Mouse (Mus musculus) stomach, embryonic 14.5 days (tissue): ENCODE data around the gene Mn1. TPM values are rescaled to one million over a fixed set of nuclear protein-coding genes. Genes with fewer than 3 reads are reported as not detected.

Experiments
- ATAC-seq: fragments of 200-750 bp; cut with Nextera tagmentation; 2 replicates; pipeline ENCODE4 v1.8.0; 2017; ENCODE audit warnings: low read depth, moderate TSS enrichment; ENCODE audit not compliant: insufficient number of reproducible peaks, insufficient read depth, low FRiP score
- H3K27ac ChIP-seq: fragments of 300-500 bp; sonication (generic); 2 replicates; pipeline ENCODE4 v1.5.1; 2014; ENCODE audit warnings: mild to moderate bottlenecking, low read length, moderate library complexity, mixed read lengths
- H3K27me3 ChIP-seq: fragments of 300-500 bp; sonication (generic); 2 replicates; pipeline ENCODE4 v1.6.1; 2014; ENCODE audit warnings: low read length, control low read depth, mixed read lengths; ENCODE audit not compliant: control insufficient read depth, insufficient read depth
- H3K36me3 ChIP-seq: fragments of 300-500 bp; sonication (generic); 2 replicates; pipeline ENCODE4 v1.6.1; 2014; ENCODE audit warnings: mild to moderate bottlenecking, control low read depth, low read length, moderate library complexity, mixed read lengths; ENCODE audit not compliant: control insufficient read depth, insufficient read depth
- H3K4me1 ChIP-seq: fragments of 300-500 bp; sonication (generic); 2 replicates; pipeline ENCODE4 v1.6.1; 2014; ENCODE audit warnings: low read length, control low read depth, mixed read lengths; ENCODE audit not compliant: control insufficient read depth, insufficient read depth
- H3K4me2 ChIP-seq: fragments of 300-500 bp; sonication (generic); replicated peaks from 2 replicates; pipeline ENCODE4 v1.6.1; 2014; ENCODE audit warnings: low read depth, low read length, control low read depth
- H3K4me3 ChIP-seq: fragments of 300-500 bp; sonication (generic); 2 replicates; pipeline ENCODE4 v1.5.1; 2014; ENCODE audit warnings: low read depth, low read length, control low read depth
- H3K9ac ChIP-seq: fragments of 300-500 bp; sonication (generic); replicated peaks from 2 replicates; pipeline ENCODE4 v1.6.1; 2014; ENCODE audit warnings: low read depth, mild to moderate bottlenecking, control low read depth, low read length, moderate library complexity, mixed read lengths
- H3K9me3 ChIP-seq: fragments of 300-500 bp; sonication (generic); 2 replicates; pipeline ENCODE4 v1.6.1; 2016; ENCODE audit warnings: low read depth, low read length, control low read depth; ENCODE audit not compliant: control insufficient read depth
- WGBS: fragments of 180-500 bp; shearing (Covaris S2); extraction: QIAGEN DNeasy Blood & Tissue Kit; methylation state at CpG from one replicate; pipeline ENCODE4 v1.1.7; 2014; 5-methylcytosine and 5-hydroxymethylcytosine counted together
- polyA plus RNA-seq: library from polyadenylated mRNA; unstranded; fragments of >200 nt; fragmentation: Nextera tagmentation; extraction: Ambion mirVana; gene quantifications from 2 replicates; pipeline ENCODE4 v1.2.1, GENCODE M21; 2014

Gene Mn1
- polyA plus RNA-seq, 1 experiment from 2014 or later, result 18.1 TPM

- 63% methylated on average over 8 of the region's 8 CpGs for WGBS
- ATAC-seq, result no peak
- Histone ChIP-seq H3K36me3 (peaks cover 22% of the 10 kb centered on the region; the same call in 1 of the 2 replicates), H3K4me1 (peaks cover 60% of the 10 kb centered on the region), H3K9me3 (no peaks in the 10 kb centered on the region), H3K27ac (no peak overlapping the region), H3K9ac (no peak overlapping the region), H3K4me3 (peak overlapping the region; percentile 92), H3K27me3 (no peaks in the 10 kb centered on the region), H3K4me2 (peak overlapping the region; percentile 92)
These were observed 5.1 kb downstream of the Mn1 start for GRCm38 (mm10) chr5:111422058-111422800.

GRCm38 (mm10) chr5:111423011-111423410, 5.8 kb downstream of the Mn1 start:
- 67% methylated on average over 10 of the region's 10 CpGs for WGBS
- no peak overlapping the region; the same call in 1 of the 2 replicates for H3K9ac ChIP-seq

GRCm38 (mm10) chr5:111423616-111424015, 6.5 kb downstream of the Mn1 start:
- peaks cover 63% of the 10 kb centered on the region for H3K4me1 ChIP-seq

More at GRCm38 (mm10) chr5:111423011-111423410, 5.8 kb downstream of the Mn1 start:
- H3K27me3 ChIP-seq, result no peaks in the 10 kb centered on the region
- peak overlapping the region; percentile 92 for H3K4me3 ChIP-seq
- no peak overlapping the region for H3K27ac ChIP-seq
- ATAC-seq, result no peak
- peaks cover 22% of the 10 kb centered on the region; the same call in 1 of the 2 replicates for H3K36me3 ChIP-seq
- no peaks in the 10 kb centered on the region for H3K9me3 ChIP-seq
- H3K4me1 ChIP-seq, result peaks cover 66% of the 10 kb centered on the region
- peak overlapping the region; percentile 92 for H3K4me2 ChIP-seq

GRCm38 (mm10) chr5:111425813-111426212, 8.7 kb downstream of the Mn1 start:
- ATAC-seq, result no peak
- Histone ChIP-seq H3K36me3 (peaks cover 13% of the 10 kb centered on the region; the same call in 1 of the 2 replicates), H3K4me2 (no peak overlapping the region; the same call in 1 of the 2 replicates), H3K9me3 (no peaks in the 10 kb centered on the region), H3K27ac (no peak overlapping the region), H3K4me3 (no peak overlapping the region), H3K4me1 (peaks cover 52% of the 10 kb centered on the region), H3K27me3 (no peaks in the 10 kb centered on the region), H3K9ac (no peak overlapping the region)
- WGBS, result 64% methylated on average over 9 of the region's 9 CpGs

More at GRCm38 (mm10) chr5:111423616-111424015, 6.5 kb downstream of the Mn1 start:
- Histone ChIP-seq H3K9me3 (no peaks in the 10 kb centered on the region), H3K4me3 (peak overlapping the region; percentile 92; the same call in 1 of the 2 replicates), H3K27me3 (no peaks in the 10 kb centered on the region), H3K9ac (no peak overlapping the region), H3K36me3 (peaks cover 22% of the 10 kb centered on the region; the same call in 1 of the 2 replicates), H3K27ac (no peak overlapping the region), H3K4me2 (peak overlapping the region; percentile 92)
- WGBS, result 70% methylated on average over 4 of the region's 4 CpGs
- no peak for ATAC-seq

GRCm38 (mm10) chr5:111426249-111426648, 9.1 kb downstream of the Mn1 start:
- Histone ChIP-seq H3K9ac (no peak overlapping the region), H3K4me1 (peaks cover 52% of the 10 kb centered on the region)

GRCm38 (mm10) chr5:111428882-111429281, 11.7 kb downstream of the Mn1 start:
- no peaks in the 10 kb centered on the region for H3K27me3 ChIP-seq
- WGBS, result 79% methylated on average over 6 of the region's 6 CpGs
- no peak overlapping the region for H3K9ac ChIP-seq
- H3K4me1 ChIP-seq, result peaks cover 55% of the 10 kb centered on the region
- no peaks in the 10 kb centered on the region; the same call in 1 of the 2 replicates for H3K36me3 ChIP-seq
- no peaks in the 10 kb centered on the region for H3K9me3 ChIP-seq
- H3K4me2 ChIP-seq, result no peak overlapping the region
- ATAC-seq, result no peak
- no peak overlapping the region for H3K27ac ChIP-seq
- H3K4me3 ChIP-seq, result no peak overlapping the region

More at GRCm38 (mm10) chr5:111426249-111426648, 9.1 kb downstream of the Mn1 start:
- no peak for ATAC-seq
- Histone ChIP-seq H3K36me3 (peaks cover 8% of the 10 kb centered on the region; the same call in 1 of the 2 replicates), H3K27ac (no peak overlapping the region), H3K4me3 (no peak overlapping the region), H3K27me3 (no peaks in the 10 kb centered on the region), H3K4me2 (no peak overlapping the region), H3K9me3 (no peaks in the 10 kb centered on the region)
- 51% methylated on average over 5 of the region's 5 CpGs for WGBS

- Histone ChIP-seq H3K4me2 (no peak overlapping the region), H3K4me3 (no peak overlapping the region), H3K9ac (no peak overlapping the region), H3K27ac (0 out of 2 replicates have a peak overlapping the region, but pooled peaks have one; percentile 39), H3K27me3 (no peaks in the 10 kb centered on the region), H3K9me3 (no peaks in the 10 kb centered on the region), H3K36me3 (no peaks in the 10 kb centered on the region; the same call in 1 of the 2 replicates), H3K4me1 (peaks cover 60% of the 10 kb centered on the region)
- WGBS, result 55% methylated on average over 7 of the region's 7 CpGs
- ATAC-seq, result no peak
These were observed 12.6 kb downstream of the Mn1 start for GRCm38 (mm10) chr5:111429726-111430125.

- WGBS, result 53% methylated on average over 11 of the region's 11 CpGs
- peaks cover 63% of the 10 kb centered on the region for H3K4me1 ChIP-seq
These were observed 14.0 kb downstream of the Mn1 start for GRCm38 (mm10) chr5:111431007-111431730.

More at GRCm38 (mm10) chr5:111431007-111431730, 14.0 kb downstream of the Mn1 start:
- ATAC-seq, result no peak
- H3K9ac ChIP-seq, result no peak overlapping the region
- no peaks in the 10 kb centered on the region; the same call in 1 of the 2 replicates for H3K36me3 ChIP-seq
- H3K4me2 ChIP-seq, result 0 out of 2 replicates have a peak overlapping the region, but pooled peaks have one; percentile 7
- no peak overlapping the region for H3K4me3 ChIP-seq
- no peaks in the 10 kb centered on the region for H3K9me3 ChIP-seq
- H3K27ac ChIP-seq, result no peak overlapping the region
- no peaks in the 10 kb centered on the region for H3K27me3 ChIP-seq
